Mouse (Mus musculus): ENCODE measurements at regions not wholly inside any gene's neighbourhood (a gene's known extent, or its start where the extent isn't known, plus 50 kb on each side); places are given as distances from the start of the nearest gene placed in this dataset.
"Not testable (repeated sequence)": the region's sequence is repeated elsewhere in the genome, so short reads cannot be mapped to it uniquely, and the experiment has no call there.

DNA sequence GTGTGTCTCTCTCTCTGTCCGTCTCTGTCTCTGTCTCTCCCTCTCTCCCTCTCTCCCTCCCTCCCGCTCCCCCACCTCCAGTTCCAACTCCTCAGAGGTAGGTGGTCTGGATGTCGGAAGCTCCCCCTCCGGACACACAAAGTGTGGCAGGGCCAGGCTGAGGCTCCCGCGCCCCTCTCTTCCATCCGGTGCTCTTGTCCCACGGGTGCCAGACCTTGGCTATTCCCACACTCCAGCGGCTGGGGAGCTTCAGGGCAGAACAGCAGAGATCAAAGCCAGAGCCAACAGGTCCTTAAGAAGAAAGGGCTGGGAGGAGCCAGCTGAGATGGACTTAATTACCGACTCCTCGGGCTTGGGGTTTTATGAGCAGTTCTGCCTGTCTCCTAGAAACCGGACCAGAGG, 101.1 kb upstream of the Med13l start:
- DNase-seq (ENCODE audit: low spot score): no peak

DNA sequence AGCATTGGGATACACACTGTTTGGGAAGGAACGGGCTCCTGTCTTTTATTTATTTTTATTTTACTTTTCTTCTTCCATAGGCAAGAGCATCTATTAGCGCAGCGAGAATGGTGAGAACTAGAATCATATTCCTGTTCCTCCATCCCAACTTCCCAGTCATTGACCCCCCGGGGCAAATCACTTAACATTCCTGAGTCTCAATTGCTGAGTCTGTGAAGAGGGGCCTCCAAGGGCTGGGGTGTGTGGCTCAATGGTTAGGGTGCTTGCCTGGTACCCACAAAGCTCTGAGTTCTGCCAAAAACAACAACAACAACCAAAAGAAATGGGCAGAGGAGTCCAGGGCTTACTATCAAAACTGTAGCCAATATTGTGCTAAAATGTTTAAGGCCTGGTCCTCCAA, 98.5 kb upstream of the Med13l start:
- no peak for DNase-seq (ENCODE audit: low spot score)

DNA sequence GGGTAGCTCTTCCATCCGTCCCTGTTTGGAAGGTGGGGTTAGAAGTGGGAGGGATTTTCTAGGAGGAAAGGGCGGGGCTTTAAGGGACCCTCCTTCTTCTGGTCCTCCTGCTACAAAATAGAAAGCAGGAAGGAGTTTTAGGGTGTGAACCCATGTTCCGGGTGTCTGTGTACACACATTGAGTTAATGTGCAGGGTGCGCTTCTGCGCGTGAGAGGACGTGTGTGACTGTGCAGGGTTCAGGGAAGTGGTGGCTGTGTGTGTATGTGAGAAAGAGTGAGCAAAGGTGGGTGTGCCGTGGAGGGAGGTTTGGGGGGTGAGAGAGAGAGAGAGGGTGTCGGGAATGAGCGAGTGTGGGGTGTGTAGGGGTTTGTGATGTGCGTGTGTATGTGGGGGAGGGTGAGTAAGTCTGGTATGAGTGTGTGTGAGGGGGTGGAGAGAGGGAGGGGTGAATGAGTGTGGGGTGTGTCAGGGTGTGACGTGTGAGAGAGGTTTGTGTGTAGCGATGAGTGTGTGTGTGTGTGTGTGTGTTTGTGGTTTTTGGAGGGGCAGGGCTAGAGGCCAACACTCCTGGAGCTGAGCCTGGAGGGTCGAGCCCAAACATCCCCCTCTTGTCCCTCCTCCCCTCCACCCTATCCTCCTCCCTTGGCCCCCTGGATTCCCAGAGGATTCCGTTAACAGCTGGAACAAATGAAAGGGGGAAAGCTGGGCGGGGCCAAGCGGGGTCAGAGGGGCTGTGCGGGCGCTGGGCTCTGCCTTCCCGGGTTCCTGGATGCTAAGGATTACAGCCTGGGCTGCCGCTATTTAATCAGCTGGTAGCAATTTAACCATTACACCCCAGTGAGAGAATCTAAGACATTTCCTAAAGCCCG, 95.3 kb upstream of the Med13l start:
- peak; percentile 76 for DNase-seq (ENCODE audit: low spot score)

DNA sequence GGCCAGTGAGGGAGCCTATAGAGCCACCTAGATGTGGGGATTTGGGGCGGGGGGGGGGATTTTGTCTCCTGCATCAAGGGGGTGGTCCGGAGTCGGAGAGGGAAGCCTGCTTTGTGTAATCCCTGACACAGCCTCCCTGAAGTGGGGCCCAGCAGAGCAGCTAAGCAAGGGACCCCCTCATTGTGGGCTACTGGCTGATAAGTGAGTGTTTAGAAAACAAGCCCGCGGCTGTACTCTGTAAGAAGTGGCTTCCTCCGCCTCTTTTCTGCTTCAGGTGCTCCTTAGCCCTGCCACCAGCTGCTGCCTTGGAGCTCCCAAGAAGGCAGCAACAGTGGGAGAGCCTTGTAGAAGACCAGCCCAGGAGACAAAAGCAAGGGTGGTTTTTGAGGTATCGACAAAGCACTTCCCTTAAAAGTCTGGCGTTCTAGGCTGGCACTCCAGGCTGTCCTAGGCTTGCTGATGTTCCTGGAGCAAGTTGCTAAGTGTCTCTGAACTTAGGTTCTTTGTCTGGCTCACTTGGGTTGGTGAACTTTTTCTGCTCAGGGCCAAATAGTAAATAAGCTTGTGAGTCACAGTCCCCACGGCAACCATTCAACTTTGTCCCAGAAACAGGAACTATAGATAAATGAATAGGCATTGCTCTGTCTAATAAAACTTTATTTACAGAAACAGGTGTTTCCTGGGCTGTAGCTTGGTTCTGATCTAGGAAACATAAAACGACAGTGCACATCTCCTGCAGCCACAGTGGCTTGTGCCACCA, 94.3 kb upstream of the Med13l start:
- DNase-seq (ENCODE audit: low spot score): peak; percentile 24

DNA sequence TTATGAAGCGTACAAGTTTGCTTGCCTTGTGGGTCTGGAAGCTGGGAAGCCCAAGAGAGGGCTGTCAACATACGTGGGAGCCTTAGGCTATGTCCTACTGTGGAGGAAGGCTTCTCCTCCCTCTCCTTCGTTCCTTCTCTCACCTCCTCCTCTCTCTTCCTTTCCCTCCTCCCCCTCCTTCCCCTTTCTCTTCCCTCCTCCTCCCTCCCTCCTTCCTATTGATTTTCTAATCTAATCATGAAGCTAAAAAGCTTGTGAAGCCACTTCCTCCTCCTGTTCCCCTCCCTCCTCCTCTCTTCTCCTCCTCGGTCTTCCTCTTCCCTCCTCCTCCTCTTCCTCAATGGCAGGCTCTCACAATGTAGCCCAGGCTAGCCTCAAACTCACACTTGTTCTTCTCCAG, 91.7 kb upstream of the Med13l start:
- DNase-seq (ENCODE audit: low spot score): no peak

DNA sequence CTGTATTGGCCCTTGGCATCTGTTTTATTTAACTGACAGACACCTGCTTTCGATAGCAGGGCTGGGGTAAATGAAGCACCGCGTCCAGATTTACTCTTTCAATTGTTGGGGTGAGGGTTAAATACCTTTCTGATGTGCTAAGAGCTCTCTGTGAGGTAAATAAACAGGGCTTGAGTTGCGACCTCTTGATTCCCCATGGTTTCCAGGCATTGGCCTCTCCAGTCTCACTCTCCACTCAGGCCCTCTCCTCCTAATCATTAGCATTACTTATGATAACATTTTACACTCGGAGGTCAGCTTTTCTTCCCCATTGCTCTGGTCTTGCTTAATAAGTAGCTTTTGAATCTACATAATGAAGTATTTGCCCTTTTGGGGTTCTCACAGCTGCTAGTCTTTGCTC, 88.9 kb upstream of the Med13l start:
- no peak for DNase-seq (ENCODE audit: low spot score)

DNA sequence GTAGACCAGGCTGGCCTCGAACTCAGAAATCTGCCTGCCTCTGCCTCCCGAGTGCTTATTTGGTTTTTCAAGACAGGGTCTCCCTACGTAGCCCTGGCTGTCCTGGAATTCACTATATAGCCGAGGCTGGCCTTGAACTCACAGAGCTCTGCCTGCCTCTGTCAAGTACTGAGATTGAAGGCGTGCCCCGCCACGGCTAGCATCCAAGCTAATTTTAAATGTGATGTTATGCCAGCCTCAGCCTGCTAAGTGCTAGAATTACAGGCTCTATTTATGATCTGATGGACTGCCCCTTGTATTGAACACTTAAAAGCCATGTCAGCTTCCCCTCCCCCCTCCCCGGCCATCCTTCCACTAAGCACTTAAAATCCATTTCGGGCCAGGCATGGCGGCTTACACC, 88.2 kb upstream of the Med13l start:
- no peak for DNase-seq (ENCODE audit: low spot score)

DNA sequence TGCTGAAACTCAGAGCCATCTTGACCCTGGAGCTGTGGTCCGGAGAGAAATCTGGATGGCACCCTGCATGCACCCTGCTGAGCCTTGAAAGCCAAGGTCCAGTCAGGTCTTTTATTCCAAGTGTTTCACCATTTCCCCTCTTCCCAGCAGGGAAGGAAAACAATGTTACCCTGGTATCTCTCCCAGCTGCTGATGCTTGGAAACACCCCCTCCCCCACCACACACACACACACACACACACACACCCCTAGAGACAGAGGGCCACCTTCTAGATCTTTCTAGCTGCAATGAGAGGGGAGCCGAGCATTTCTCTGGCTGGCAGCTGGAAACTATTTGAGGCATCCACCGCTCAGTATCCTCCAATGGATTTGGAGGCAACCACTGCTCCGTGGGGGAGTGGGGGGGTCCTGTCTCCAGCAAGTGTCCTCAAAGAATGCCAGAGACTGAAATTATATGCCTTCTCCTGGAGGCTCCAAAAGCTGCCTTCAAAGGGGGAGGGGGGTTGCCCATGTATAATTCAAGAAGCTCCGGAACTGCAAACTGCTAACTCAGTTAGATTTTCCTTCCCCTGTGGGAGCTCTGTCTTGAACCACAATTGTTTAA, 87.2 kb upstream of the Med13l start:
- no peak for DNase-seq (ENCODE audit: low spot score)

DNA sequence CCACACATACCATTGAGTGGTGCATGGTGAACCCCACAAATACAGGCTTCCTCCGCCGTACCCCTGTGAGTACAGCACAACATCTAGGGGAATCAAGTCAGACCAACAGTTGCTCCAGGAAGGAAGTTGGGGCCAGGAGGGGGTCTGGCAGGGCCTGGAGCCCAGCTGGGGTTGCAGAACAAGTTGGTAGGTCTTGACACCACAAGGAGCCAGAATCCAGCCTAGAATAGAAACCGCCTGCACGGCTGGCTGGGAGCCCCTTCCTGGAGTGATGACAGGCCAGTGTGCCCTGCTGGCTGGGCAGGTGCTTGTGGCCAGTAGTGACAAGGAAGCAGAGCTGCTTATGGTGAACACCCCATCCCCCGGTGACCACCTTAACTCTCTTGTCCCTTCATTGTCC, 83.9 kb upstream of the Med13l start:
- no peak for DNase-seq (ENCODE audit: low spot score)

DNA sequence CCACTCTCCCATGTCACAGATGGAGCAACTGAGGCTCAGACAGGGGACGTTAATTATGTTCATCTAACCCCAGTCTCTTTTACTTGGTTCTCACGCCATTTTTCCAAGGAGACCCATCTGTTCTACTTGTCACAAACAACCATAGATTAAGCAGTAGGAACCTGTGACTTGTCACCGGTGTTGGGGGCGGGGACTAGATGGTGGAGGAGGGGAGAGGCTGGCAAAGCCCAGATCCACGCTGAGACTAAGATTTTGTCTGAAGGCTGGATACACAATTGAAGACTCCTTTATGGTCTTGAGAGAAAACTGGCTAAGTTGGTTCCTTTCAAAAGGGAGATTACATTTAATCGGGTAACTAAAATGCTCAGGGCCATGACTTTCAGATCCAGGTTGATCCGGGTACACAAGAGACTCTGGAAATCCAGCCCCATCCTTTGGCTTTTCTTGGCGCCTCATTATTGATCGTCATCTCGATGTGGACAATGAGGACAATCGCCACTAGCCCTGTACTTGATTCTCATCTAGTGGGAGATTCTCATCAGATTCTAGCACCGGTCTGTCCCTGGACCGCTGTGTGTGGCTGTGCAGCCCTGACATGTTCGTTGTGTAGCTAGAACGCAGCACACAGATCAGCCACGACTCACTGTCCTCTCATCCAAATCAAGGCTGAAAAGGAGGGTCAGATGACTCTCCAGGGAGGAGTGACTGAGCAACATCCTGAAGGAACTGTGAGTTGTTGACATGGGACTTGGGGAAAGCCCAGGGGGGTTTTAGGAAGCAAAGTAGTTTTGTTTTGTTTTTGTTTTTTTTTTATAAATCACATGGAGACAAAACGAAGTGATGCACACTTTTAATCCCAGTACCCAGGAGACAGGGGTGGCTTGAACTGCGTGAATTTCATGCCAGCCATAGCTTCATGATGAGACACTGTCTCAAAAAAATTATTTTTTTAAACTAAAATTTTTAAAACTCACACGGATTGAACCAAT, 83.1 kb upstream of the Med13l start:
- DNase-seq (ENCODE audit: low spot score): peak; percentile 47

DNA sequence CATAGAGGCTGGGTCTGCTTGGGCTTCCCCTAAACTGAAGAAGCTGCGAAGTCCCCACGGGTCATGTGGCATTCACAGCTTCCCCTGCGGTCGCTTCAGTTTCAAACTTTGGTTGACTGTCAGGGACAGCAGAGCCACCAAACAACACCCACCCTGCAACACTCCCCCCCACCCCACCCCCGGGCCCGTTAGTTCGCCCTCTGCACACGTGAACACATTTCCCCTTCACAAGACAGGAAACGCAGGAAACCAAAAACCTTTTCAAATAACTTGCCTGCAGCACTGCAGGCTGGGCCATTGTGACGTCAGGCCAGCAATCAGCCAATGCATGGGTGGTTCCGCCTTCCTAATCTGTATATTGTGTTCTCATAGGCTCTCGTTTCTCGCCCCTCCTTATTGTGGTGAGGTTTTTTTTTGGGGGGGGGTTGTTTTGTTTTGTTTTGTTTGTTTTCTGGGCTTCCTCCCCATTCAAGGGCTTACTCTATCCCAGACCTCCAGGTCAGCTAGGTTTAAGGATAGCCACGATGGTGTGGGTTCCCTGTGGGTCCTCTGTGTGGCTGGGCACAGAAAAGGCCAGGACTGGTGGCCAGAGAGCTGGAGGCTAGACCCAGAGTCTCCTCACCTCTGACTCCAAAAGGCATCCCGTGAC, 82.2 kb upstream of the Med13l start:
- DNase-seq (ENCODE audit: low spot score): peak; percentile 92

DNA sequence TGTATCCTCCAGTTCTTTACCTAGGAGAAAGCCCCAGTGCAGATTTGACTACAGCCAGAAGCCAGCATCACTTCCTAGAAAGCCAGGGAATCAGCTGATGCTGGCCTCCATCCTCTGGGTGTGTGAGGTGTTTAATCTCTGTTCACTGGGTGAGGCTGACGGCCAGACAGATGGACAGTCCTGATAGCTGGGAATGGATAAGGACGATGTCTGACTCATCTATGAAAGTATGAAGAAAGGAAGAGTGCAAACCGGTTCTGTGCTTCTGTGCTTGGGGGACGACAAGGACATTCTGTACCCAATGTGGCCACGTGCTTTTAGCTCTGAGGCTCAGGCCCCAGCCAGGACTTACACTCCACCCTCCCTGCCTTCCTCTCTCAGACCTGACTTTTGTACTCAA, 80.5 kb upstream of the Med13l start:
- DNase-seq (ENCODE audit: low spot score): no peak

DNA sequence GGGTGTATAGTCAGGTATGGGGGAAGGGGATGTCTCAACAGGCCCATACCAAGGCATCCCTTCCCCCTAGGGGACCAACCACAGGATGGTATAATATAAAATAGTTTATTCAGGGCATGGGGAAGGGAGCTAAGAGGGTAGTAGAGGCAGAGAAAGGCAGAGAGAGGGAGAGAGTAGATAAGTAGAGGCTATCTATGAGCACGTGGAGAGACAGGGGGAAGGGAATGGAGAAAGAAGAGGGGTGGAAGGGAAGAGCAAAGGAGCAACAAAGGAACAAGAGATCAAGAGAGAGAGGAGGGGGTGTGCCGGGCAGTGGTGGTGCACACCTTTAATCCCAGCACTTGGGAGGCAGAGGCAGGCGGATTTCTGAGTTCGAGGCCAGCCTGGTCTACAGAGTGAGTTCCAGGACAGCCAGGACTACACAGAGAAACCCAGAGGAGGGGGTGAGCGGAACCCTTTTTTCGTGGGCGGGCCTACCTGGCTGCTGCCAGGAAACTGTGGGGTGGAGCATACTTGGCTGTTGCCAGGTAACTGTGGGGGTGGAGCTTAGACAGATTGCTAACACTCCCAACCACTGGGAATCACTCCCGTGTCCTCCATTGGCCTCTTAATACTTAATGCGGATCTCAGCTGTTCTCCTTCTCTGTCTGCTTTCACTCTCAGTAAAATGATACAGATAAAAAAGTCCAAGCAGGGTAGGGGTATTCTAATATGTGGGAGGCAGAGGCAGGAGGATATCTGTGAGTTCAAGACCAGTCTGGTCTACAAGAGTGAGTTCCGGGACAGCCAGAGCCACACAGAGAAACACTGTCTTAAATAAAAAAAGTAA, 79.3 kb upstream of the Med13l start:
- DNase-seq (ENCODE audit: low spot score): peak; percentile 41

DNA sequence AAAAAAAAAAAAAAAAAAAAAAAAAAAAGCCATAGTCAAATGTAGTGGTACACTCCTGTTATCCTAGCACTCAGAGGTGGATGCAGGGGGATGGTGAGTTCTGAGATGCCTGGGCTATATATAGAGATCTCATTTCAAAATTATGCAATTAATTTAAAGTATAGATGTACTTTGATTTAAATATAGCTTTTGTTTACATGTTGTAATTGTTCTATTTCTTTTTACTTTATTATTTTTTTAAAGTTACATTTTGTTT, 78.8 kb upstream of the Med13l start:
- DNase-seq (ENCODE audit: low spot score): no peak

DNA sequence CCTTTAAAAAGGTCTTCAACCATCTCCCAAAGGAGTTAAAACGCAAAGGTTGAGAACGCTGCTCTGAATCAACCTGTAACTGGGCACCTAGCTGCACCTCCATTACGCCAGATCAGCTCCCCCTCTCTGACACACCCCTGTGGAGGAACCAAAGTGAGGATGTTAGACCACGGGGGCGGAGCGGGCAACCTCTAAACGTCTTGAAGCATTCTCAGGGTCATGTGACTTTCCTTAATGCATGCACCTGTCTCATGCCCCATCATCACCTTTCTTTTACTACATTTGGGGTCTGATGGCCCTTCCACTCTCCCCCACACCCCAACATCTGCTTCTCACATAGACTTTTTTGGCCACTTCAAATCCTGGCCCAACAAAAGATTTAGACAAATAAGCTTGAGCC, 77.9 kb upstream of the Med13l start:
- peak; percentile 42 for DNase-seq (ENCODE audit: low spot score)

DNA sequence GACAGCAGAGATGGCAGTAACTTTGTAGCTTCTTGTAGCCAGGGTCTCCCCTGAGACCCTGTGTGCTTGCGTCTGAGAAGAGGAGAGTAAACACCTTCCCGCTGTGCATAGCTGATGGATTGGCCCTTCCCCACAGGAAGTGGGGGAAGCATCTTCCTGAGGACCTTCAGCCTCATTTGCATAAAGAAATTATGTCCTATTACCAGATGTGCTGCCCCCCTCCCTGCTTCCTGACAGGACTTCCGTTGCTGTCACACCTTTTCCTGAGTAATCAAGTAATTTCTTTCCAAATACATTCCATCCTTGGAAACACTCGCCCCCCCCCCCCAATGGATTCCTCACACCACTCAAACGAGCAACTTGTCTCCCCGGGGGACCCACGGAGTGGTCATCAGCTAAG, 77.5 kb upstream of the Med13l start:
- no peak for DNase-seq (ENCODE audit: low spot score)

DNA sequence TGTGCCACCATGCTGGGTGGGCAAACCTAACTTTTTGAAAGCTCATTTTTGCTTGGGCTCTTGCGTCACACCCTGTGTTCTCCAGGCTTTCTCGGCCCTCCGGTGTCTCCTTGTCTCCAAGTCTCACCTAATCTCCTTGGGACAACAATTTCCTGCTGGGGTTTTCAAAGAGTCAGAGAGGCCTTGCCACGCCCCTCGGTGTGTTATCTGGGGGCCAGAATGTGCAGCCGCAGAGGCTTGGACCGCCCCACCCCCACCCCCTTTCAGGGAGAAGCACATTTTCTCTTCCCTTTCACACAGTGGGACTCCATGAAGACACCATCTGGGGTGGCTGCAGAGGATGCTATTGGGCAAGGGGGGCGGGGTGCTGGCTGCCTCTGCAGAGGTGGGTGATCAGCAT, 76.9 kb upstream of the Med13l start:
- DNase-seq (ENCODE audit: low spot score): no peak

DNA sequence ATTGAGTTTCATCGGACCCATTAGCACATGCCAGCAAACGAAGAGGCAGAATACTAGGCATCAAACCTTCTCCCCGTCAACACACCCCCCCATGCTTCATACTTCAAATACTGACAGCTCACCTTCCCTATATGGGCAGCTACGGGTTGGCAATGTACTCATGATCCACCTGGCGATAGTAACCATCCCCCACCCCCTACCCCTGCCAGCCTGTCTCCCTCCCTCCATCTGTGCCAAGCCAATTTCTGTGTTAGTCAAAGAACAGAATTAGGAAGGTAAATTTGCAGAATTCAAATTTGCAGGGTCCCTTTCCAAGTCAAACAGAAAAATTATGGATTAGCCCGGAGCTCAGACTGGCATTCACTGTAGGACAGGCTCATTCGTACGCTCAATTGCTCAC, 75.3 kb upstream of the Med13l start:
- DNase-seq (ENCODE audit: low spot score): no peak

DNA sequence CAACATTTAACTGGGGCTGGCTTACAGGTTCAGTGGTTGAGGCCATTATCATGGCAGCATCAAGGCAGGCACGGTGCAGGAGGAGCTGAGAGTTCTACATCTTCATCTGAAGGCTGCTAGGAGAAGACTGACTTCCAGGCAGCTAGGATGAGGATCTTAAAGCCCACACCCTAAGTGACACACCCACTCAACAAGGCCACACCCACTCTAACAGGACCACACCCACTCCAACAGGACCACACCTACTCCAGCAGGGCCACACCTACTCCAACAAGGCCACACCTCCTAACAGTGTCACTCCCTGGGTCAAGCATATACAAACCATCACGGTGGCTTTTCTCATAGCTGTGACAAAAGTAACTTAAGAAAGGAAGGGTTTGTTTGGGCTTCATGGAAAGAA, 68.0 kb upstream of the Med13l start:
- DNase-seq (ENCODE audit: low spot score): not testable (repeated sequence)

DNA sequence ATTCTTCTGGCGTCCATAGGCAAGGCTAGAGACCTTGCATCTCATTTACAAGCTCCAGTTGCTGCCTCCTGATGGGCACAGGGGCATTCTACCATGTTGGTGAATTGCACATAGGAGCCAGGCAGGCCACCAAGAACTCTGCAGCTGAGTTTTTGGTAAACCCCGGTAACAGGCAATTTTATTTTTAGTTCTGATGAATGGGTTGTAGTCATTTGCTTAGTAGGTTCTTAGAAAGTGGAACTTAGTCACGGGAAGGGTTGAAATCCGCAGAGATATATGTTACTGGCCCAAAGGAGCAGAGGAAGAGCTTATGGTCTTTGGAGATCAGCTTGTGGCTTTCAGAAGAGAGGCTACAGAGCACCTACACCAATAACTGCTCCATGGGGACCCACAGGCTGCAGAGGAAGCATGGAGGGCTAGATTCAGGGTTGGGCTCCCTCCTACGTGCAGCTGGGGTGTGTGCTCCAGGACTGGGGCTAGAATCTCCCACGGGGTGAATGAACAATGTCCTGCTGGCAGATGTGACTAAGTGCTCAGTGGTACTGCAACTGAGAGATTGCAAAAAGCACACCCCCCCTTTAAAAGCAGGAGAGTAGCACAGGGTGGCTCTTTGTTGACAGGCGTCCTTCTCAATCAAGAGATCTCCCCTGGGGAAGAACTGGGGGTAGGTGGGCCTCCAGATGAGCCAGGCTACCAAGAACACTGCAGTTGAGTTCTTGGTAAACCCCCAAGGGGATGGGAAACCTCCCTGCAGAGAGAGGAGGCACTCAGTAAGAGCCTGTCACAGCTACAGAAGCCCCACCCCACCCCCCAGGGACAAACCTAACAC, 65.6 kb upstream of the Med13l start:
- no peak for DNase-seq (ENCODE audit: low spot score)

Data from T-cell, adult 2 months (primary cell).